Mouse (Mus musculus) stomach, postnatal 0 days (tissue): ENCODE results near the gene Gpx8. TPM values are rescaled to one million over a fixed set of nuclear protein-coding genes. Genes with fewer than 3 reads are reported as not detected.
"Not testable (repeated sequence)": the region's sequence is repeated elsewhere in the genome, so short reads cannot be mapped to it uniquely, and the experiment has no call there.

Experiments used
- ATAC-seq: fragments of 200-750 bp; cut with Nextera tagmentation; 2 replicates; pipeline ENCODE4 v1.8.0; 2017; ENCODE audit not compliant: low FRiP score, low TSS enrichment
- DNase-seq: peaks from one replicate; pipeline ENCODE4 v3.0.0-alpha.2; 2016; ENCODE audit warnings: low spot score
- H3K27ac ChIP-seq: fragments of 300-500 bp; sonication (generic); replicated peaks from 2 replicates; pipeline ENCODE4 v1.5.1; 2014; ENCODE audit warnings: mild to moderate bottlenecking, control low read depth
- H3K27me3 ChIP-seq: fragments of 300-500 bp; sonication (generic); 2 replicates; pipeline ENCODE4 v1.6.1; 2014; ENCODE audit warnings: low read length; ENCODE audit not compliant: control insufficient read depth, insufficient read depth
- H3K36me3 ChIP-seq: fragments of 300-500 bp; sonication (generic); 2 replicates; pipeline ENCODE4 v1.6.1; 2014; ENCODE audit warnings: low read length, mixed read lengths; ENCODE audit not compliant: control insufficient read depth, insufficient read depth
- H3K4me1 ChIP-seq: fragments of 300-500 bp; sonication (generic); replicated peaks from 2 replicates; pipeline ENCODE4 v1.6.1; 2014; ENCODE audit warnings: antibody characterized with exemption; ENCODE audit not compliant: control insufficient read depth, insufficient read depth
- H3K4me2 ChIP-seq: fragments of 300-500 bp; sonication (generic); replicated peaks from 2 replicates; pipeline ENCODE4 v1.6.1; 2014; ENCODE audit warnings: low read depth, mild to moderate bottlenecking, control low read depth, moderate library complexity
- H3K4me3 ChIP-seq: fragments of 300-500 bp; sonication (generic); 2 replicates; pipeline ENCODE4 v1.5.1; 2014; ENCODE audit warnings: low read depth, low read length, control low read depth
- H3K9ac ChIP-seq: fragments of 300-500 bp; sonication (generic); 2 replicates; pipeline ENCODE4 v1.6.1; 2014; ENCODE audit warnings: mild to moderate bottlenecking, low read length, control low read depth, mixed read lengths
- H3K9me3 ChIP-seq: fragments of 300-500 bp; sonication (generic); 2 replicates; pipeline ENCODE4 v1.6.1; 2016; ENCODE audit warnings: low read length; ENCODE audit not compliant: control insufficient read depth
- CTCF ChIP-seq: IDR thresholded peaks from 2 replicates; pipeline ENCODE4 v1.5.1; 2016; ENCODE audit warnings: antibody characterized with exemption, low read depth, mild to moderate bottlenecking, moderate library complexity
- EP300 ChIP-seq: optimal IDR thresholded peaks from 2 replicates; pipeline ENCODE3; 2016; ENCODE audit warnings: antibody characterized with exemption
- WGBS: fragments of 180-500 bp; shearing (Covaris S2); extraction: QIAGEN DNeasy Blood & Tissue Kit; methylation state at CpG from one replicate; pipeline ENCODE4 v1.1.7; 2014; 5-methylcytosine and 5-hydroxymethylcytosine counted together
- polyA plus RNA-seq: library from polyadenylated mRNA; unstranded; fragments of >200 nt; fragmentation: Nextera tagmentation; extraction: Ambion mirVana; gene quantifications from 2 replicates; pipeline ENCODE4 v1.2.1, GENCODE M21; 2015

Gene Gpx8
- polyA plus RNA-seq, 1 experiment from 2014 or later, result 104 TPM

- H3K27me3 ChIP-seq, result no peaks in the 10 kb centered on the region
- no peak overlapping the region for H3K27ac ChIP-seq
- DNase-seq, result peak; percentile 55
- no peaks in the 10 kb centered on the region for H3K9me3 ChIP-seq
- WGBS, result 1% methylated on average over 39 of the region's 40 CpGs
- H3K4me2 ChIP-seq, result peak overlapping the region; percentile 82
- TF ChIP-seq EP300, result no peak
- peak overlapping the region; percentile 51 for H3K9ac ChIP-seq
- 0 out of 2 replicates have a peak, but pooled peaks have one; percentile 27 for ATAC-seq
- H3K4me1 ChIP-seq, result no peaks in the 10 kb centered on the region
- peak overlapping the region; percentile 45 for H3K4me3 ChIP-seq
- H3K36me3 ChIP-seq, result no peaks in the 10 kb centered on the region
These were observed 14.2 kb downstream of the Gpx8 start for GRCm38 (mm10) chr13:113031792-113032571.

GRCm38 (mm10) chr13:113031351-113031750, 14.9 kb downstream of the Gpx8 start:
- Histone ChIP-seq H3K36me3 (no peaks in the 10 kb centered on the region), H3K27ac (no peak overlapping the region), H3K9ac (no peak overlapping the region), H3K4me3 (no peak overlapping the region; the same call in 1 of the 2 replicates), H3K4me2 (peak overlapping the region; percentile 82), H3K27me3 (no peaks in the 10 kb centered on the region), H3K4me1 (no peaks in the 10 kb centered on the region), H3K9me3 (no peaks in the 10 kb centered on the region)
- 4% methylated on average over 7 of the region's 7 CpGs for WGBS
- DNase-seq (no peak), ATAC-seq (no peak)
- TF ChIP-seq EP300, result no peak
- TF ChIP-seq CTCF, result no peak

DNA sequence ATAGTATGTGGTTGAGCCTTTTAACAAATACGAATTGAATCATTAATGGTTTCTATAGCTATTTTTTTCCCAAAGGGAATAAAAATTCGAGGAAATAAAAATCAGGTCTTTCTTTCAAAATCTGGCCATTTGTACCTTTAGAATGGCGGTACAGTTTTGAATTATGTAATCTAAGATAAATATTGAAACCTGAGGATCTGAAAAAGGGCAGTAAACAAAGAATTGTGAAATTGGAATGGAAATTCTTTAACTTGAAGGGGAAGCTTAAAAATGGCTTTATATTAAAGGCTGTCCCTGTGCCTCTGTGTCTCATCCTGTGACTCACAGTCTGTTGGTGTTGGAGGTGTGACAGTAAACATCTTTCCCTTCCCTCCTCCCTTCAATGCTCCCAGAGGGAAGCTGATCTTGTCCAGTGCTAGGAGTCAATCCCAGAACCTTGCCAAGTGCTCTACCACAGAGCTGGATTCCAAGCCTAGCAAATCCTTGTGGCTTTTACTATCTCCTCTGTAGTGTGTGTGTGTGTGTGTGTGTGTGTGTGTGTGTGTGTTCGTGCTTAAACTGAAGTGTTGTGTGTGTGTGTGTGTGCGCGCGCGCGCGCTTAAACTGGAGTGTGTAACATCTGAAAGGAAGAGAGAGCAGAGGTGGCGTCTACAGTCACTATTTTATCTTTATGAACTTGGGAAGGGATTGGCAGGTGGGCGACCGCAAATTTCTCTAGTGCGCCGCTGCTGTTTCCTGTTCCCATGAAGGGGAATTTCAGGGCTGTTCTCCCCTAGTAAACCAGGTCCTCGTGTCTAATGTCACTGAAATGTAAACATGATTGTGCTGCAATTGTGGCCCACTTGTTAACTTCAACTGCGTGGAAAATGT, 22.7 kb downstream of the Gpx8 start:
- 63% methylated on average over 17 of the region's 17 CpGs for WGBS
- DNase-seq, result no peak

DNA sequence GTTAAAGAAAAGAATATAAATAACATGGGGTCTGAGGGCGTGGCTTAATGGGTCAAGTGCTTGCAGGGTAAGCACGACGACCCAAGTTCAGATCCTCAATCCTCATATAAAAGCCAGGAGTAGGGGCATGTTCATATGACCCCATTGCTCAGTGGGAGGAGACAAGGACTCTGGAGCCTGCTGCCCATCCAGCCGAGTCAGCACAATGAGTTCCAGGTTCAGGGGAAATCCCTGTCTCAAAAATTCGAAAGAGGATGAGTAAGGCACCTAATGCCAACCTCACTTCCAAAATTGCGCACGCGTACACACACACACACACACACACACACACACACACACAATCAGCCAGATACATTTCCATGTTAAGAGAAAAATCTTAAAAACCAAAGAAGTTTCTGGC, 23.7 kb downstream of the Gpx8 start:
- H3K27ac ChIP-seq, result no peak overlapping the region
- ATAC-seq (no peak), DNase-seq (no peak)
- no peak overlapping the region for H3K9ac ChIP-seq
- H3K4me1 ChIP-seq, result no peaks in the 10 kb centered on the region
- no peaks in the 10 kb centered on the region for H3K36me3 ChIP-seq
- H3K9me3 ChIP-seq, result no peaks in the 10 kb centered on the region
- no peaks in the 10 kb centered on the region for H3K27me3 ChIP-seq
- no peak overlapping the region for H3K4me3 ChIP-seq
- TF ChIP-seq EP300 (no peak), CTCF (no peak)
- no peak overlapping the region for H3K4me2 ChIP-seq
- 72% methylated on average over 8 of the region's 8 CpGs for WGBS

More for the DNA sequence above, 22.7 kb downstream of the Gpx8 start:
- TF ChIP-seq EP300, result no peak
- TF ChIP-seq CTCF, result no peak
- Histone ChIP-seq H3K27me3 (no peaks in the 10 kb centered on the region), H3K27ac (no peak overlapping the region), H3K9ac (no peak overlapping the region), H3K9me3 (no peaks in the 10 kb centered on the region), H3K4me1 (no peaks in the 10 kb centered on the region), H3K4me3 (no peak overlapping the region), H3K36me3 (no peaks in the 10 kb centered on the region), H3K4me2 (no peak overlapping the region)
- peak; percentile 47; the same call in 1 of the 2 replicates for ATAC-seq

- no peaks in the 10 kb centered on the region for H3K27me3 ChIP-seq
- ATAC-seq, result no peak
- no peaks in the 10 kb centered on the region for H3K36me3 ChIP-seq
- no peak overlapping the region for H3K4me2 ChIP-seq
- no peak overlapping the region for H3K27ac ChIP-seq
- H3K4me3 ChIP-seq, result no peak overlapping the region
- 79% methylated on average over 2 of the region's 2 CpGs for WGBS
- H3K9ac ChIP-seq, result no peak overlapping the region
- H3K4me1 ChIP-seq, result no peaks in the 10 kb centered on the region
- H3K9me3 ChIP-seq, result no peaks in the 10 kb centered on the region
- TF ChIP-seq EP300 (no peak), CTCF (no peak)
- no peak for DNase-seq
These were observed 24.7 kb downstream of the Gpx8 start for GRCm38 (mm10) chr13:113021521-113021920.

DNA sequence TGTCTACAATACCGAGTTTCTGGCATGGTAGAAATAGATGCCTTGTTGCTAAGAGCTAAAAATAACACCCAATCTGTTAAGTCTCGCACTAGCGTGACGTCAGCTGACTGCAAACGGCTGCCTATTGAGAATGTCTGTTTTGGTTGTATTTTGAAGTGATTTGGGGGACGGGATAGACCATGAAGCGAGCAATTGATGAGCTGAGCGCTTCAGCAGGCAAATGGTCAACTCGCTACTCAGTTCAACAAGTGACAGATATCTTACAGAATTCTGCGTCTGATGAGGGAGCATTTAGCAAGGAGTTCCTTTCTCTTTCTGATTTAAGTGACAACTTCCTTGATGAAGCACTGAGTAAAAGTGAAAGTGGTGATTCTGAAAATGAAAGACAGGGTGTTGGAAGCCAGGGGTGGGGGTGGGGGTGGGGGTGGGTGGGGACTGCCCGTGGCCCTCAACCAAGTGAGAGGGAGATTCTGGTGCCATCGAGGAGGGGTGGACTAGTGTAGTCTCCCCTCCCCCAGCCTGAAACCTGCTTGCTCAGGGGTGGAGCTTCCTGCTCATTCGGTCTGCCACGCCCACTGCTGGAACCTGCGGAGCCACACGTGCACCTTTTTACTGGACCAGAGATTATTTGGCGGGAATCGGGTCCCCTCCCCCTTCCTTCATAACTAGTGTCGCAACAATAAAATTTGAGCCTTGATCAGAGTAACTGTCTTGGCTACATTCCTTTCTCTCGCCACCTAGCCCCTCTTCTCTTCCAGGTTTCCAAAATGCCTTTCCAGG, 32.8 kb downstream of the Gpx8 start:
- Histone ChIP-seq H3K4me2 (peak overlapping the region; percentile 44), H3K4me3 (peak overlapping the region; percentile 39)
- H3K27me3 ChIP-seq, H3K4me1 ChIP-seq, H3K9ac ChIP-seq, H3K36me3 ChIP-seq, H3K9me3 ChIP-seq, H3K27ac ChIP-seq: not testable (repeated sequence)
- WGBS, result 31% methylated on average over 19 of the region's 20 CpGs
- peak; percentile 42 for DNase-seq
- peak; percentile 45; the same call in 1 of the 2 replicates for ATAC-seq
